Mouse (Mus musculus): ENCODE data around the gene Fnip2.

The Fnip2 gene

GRCm38 (mm10) chr3:79564875-79565606 lies 2.6 kb downstream of the Fnip2 start:
- no peak for DNase-seq (ENCODE audit: low spot score in 2 of 2)

DNA sequence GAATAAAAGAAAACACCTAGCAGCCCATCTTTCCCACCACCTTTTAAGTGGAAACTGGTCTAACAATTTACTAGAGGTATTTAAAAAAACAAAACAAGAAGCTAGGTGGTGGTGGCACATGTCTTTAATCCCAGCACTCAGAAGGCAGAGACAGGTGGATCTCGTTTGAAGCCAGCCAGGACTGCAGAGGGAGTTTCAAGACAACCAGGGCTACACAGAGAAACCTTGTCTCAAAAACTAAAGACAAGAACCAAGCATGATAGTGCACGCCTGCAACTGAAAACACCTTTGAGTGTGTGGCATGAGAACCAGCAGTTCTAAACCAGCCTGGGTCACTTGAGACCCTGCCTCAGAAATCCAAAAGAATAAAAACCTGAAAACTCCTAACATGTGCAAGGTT lies 4.1 kb downstream of the Fnip2 start:
- no peak for DNase-seq (ENCODE audit: low spot score in 2 of 2)

- no peak for DNase-seq (ENCODE audit: low spot score in 2 of 2)
Observed at GRCm38 (mm10) chr3:79561784-79562715, 5.5 kb downstream of the Fnip2 start.

DNA sequence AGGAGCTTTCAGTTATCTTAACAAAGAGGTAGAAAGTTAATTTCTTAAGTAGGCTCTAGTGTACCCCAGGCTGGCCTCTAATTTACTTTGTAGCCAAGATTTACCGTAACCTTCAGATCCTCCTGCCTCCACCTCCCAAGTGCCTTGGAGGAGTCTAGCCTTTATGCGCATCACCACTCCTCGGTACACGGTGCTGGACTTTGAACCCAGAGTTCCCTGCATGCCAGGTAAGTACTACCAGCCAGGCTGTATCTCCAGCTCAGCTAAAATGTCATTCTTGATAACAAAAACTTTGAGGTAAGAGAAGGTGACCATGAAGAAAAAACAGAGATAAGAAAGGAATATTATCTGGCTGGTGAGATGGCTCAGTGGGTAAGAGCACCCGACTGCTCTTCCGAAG lies 7.0 kb downstream of the Fnip2 start:
- DNase-seq (ENCODE audit: low spot score in 2 of 2) = no peak

DNA sequence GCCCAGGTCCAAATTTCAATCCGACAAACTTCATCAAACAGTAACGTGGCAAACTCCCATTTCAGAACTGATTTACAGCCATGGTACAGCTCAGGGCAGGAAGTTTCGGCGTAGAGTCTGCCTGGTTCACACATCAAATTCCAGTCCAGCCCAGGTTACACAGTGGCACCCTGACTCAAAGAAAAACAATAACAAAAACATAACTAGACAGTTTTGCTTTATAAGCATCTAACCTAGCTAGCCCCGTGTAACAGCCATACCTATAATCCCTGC lies 7.9 kb downstream of the Fnip2 start:
- no peak for DNase-seq (ENCODE audit: low spot score in 2 of 2)

DNA sequence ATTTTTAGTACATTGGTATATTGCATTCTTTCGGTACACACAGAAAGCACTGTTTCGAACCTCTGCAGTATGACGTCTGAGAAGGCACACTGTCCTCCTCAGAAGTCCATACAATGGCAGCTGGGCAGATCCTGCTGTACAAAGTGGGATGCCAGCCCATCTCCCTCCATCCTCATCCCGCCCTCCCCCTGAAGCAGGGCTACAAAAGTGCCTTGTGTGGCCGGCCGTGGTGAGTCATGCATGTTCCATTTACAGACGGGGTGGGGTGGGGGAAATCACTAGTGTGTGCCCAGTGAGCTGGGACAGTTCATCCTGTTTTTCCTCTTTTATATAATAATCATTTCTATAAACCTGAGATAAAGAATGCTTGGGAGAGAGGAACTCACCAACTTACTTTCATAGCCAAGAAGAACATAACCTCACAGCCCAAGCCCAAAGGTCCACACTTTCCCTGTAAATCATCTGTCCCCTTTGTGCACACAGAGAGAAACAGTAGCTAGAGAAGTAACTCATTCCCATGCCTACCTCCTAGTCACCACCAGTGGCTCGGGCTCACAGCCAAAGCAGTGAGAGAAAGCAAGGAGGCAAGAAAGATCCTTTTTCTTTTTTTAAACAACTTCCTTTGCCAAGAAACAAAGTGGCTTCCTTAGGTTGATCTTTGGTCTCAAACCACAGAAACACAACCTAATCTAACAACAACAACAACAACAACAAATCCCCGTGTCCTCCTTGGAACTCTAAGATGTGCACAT lies 8.4 kb downstream of the Fnip2 start:
- DNase-seq (ENCODE audit: low spot score in 2 of 2) = peak in 1 of 2 experiments; percentile 48

GRCm38 (mm10) chr3:79555061-79555460 lies 12.5 kb downstream of the Fnip2 start:
- no peak for DNase-seq (ENCODE audit: low spot score in 2 of 2)

GRCm38 (mm10) chr3:79553779-79554178 lies 13.8 kb downstream of the Fnip2 start:
- DNase-seq (ENCODE audit: low spot score in 2 of 2) = no peak

GRCm38 (mm10) chr3:79551826-79552552 lies 15.6 kb downstream of the Fnip2 start:
- no peak for DNase-seq (ENCODE audit: low spot score in 2 of 2)

DNA sequence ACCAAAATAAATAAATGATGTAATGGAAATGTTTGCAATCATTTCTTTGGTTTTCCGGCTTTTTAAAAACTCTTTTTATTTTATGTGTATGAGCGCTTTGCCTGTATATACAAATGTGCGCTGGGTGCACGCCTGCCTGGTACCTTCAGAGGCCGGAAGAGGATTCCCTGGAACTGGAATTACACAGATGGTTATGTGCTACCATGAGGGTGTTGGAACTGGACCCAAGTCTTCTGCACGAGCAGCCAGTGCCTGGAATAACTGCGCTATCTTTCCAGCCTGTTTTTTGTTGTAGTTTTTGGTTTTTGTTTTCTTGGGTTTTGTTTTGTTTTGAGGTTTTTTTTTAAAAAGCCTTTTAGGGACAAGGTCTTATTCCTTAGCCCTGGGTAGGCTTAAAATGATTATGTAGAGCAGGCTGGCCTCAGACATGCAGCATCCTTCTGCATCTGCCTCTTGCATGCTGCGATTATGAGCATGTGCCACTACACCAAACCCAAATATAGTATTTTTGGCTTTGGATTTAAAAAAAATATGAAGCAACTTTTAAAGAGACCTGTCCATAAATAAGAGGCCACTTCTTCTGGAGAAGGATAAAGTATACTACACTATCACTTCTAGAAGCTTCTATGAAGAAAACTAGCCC lies 17.7 kb downstream of the Fnip2 start:
- DNase-seq (ENCODE audit: low spot score in 2 of 2) = peak in 1 of 2 experiments; percentile 31

DNA sequence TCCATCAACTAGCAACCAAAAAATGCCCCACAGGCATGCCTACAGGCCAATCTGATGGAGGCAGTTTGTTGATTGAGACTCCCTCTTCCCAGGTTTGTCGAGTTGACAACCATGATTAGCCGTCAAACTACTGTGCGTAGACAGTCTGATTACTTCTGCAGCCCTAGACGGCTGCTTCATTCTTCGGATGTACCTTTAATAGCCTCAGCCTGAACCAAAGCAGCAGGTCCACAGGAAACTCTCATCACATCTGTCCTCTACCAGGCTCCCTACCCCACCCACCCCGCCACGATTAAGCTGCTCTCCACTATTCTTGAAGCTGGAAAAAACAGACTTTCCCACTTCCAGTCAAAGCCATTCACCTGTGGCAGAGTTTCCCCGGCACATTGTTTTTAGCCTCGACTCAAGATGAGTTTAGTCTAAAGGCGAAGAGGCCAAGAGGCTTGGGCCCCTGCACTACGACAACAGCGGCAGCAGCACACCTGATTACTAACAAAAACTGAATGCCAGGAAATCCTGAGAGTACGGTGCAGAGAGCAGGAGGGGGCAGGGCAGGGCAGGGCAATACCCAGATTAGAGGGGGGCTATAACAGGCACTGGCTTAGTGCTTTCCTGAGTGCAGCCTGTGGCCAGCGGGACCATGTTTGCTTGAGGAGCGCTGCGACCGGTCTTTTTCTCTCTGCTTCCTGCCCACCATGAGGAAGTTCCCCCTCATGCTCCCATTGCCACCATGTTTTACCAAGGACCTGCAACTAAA lies 18.7 kb downstream of the Fnip2 start:
- no peak for DNase-seq (ENCODE audit: low spot score in 2 of 2)

- no peak for DNase-seq (ENCODE audit: low spot score in 2 of 2)
Observed at GRCm38 (mm10) chr3:79542585-79542984, 25.0 kb downstream of the Fnip2 start.

DNA sequence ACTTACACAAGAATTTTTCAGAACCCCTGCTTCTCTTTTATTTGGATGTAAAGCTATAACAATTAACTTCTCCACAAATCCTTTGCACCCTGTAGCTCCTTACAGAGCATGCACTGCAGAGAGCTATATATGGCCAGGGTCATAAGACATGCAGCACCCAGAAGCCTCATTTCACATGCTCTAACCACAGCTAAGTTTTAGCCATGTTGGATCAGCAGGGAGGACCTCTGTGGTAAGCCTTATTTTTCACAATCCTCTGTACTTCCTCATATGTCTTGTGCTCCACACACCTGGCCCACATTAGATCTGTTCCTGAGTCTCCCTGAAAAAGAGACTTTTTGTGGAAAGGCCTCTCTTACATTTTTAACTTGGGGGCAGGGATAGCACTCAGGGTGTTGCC lies 27.9 kb downstream of the Fnip2 start:
- no peak for DNase-seq (ENCODE audit: low spot score in 2 of 2)

DNA sequence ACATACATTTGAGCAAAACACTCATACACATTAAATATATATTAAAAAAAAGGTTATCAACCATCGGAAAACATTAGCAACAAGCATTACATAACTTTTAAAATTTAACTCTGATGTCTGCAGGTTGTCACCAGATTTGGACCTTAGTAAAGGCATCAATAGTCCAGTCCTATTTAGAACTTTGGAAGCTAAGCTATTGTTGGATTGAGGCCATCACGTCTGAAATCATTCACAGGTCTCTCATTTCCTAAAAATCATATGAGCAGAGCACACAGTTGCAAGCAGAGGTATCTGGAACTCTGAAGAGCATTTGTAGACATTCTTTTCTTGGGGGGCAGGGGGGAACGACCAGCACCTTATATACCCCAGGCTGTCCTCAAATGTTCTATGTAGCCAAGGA lies 28.5 kb downstream of the Fnip2 start:
- no peak for DNase-seq (ENCODE audit: low spot score in 2 of 2)

DNA sequence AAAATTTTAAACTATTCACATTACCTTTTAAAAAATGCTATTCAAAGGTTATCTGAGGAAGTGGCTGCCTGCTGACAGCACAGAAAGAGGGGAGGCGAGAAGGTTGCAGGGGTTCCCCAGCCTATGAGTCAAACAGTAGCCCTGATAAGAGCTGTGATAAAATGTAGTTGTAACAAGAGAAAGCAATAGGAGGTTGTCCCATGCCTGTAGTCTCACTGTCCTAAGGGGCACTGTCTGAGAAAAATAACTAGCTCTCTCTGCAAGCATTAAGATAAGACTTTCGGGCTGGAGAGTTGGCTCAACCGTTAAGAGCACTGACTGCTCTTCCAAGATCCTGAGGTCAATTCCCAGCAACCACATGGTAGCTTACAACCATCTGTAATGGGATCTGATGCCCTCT lies 29.3 kb downstream of the Fnip2 start:
- no peak for DNase-seq (ENCODE audit: low spot score in 2 of 2)

- DNase-seq (ENCODE audit: low spot score in 2 of 2) = no peak
Observed at GRCm38 (mm10) chr3:79537626-79538203, 29.9 kb downstream of the Fnip2 start.

DNA sequence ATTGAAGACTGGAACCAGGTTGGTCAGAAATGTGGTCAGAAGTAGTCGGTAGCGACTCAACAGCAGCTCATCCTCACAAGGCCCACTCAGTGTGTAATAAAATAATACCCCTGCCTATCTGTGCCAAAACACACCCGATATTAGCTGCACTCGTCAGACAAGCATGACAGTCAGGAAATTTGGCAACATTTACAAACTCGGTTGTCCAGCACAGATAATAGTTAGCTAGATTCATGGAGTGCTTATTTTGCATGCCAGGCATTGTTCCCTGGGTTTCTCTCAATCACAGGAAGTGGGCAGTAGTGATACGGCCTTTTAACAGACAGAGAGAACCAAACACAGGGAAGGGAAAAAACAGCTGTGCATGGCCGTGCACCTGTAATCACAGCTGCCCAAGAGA lies 30.6 kb downstream of the Fnip2 start:
- no peak for DNase-seq (ENCODE audit: low spot score in 2 of 2)

GRCm38 (mm10) chr3:79531581-79532271 lies 35.9 kb downstream of the Fnip2 start:
- DNase-seq (ENCODE audit: low spot score in 2 of 2) = peak; percentile 66 to 73

- no peak for DNase-seq (ENCODE audit: low spot score in 2 of 2)
Observed at GRCm38 (mm10) chr3:79529499-79530096, 38.0 kb downstream of the Fnip2 start.

Data from frontal cortex, postnatal 36 days (tissue).